In genomic region chr11:73223966-73224365, GRCm38 (mm10) we compare ENCODE assay signal across 11 mouse cellular contexts. TPM values are rescaled to one million over a fixed set of nuclear protein-coding genes. Genes with fewer than 3 reads are reported as not detected.
A peak's percentile ranks its signal among the peaks of the same experiment; 100 is the strongest.
DNase-seq lines count a peak whose midpoint lies in the region; ATAC-seq lines count a peak whose summit lies in the region.
"Had no signal": no experiment of that assay in that cellular context is flagged by ENCODE, and none has a peak within 500 bp of the region (broad histone marks: within the 10 kb centered on the region; RNA-seq: fewer than 3 reads in every experiment).

No protein-coding gene starts in this region.

- H3K4me3 ChIP-seq in intestine, embryonic 15.5 days (replicated peaks), result no peak overlapping the region
- no peak overlapping the region for H3K4me3 ChIP-seq in intestine, embryonic 16.5 days (ENCODE audit: low read length)
- H3K4me3 ChIP-seq in midbrain, embryonic 15.5 days, result no peak overlapping the region
- H3K4me3 ChIP-seq: heart, embryonic 13.5 days had no signal

- no peaks in the 10 kb centered on the region for H3K36me3 ChIP-seq in intestine, embryonic 15.5 days
- H3K36me3 ChIP-seq in intestine, embryonic 16.5 days (ENCODE audit: control insufficient read depth, insufficient read depth, low read length), result no peaks in the 10 kb centered on the region
- no peaks in the 10 kb centered on the region for H3K36me3 ChIP-seq in midbrain, embryonic 15.5 days (replicated peaks)
- H3K36me3 ChIP-seq: heart, embryonic 13.5 days had no signal

- peak; percentile 58 for DNase-seq in NIH3T3 (ENCODE audit: low read depth)
- DNase-seq in lung, postnatal 36 days, result peak; percentile 70
- no peak for DNase-seq in layer of hippocampus, adult 11-12 months (ENCODE audit: low spot score)
- DNase-seq in layer of hippocampus, postnatal 36 days, result no peak

- H3K4me1 ChIP-seq in intestine, embryonic 15.5 days (replicated peaks), result no peaks in the 10 kb centered on the region
- no peaks in the 10 kb centered on the region for H3K4me1 ChIP-seq in intestine, embryonic 16.5 days (ENCODE audit: control insufficient read depth, insufficient read depth, low read length)
- H3K4me1 ChIP-seq in midbrain, embryonic 15.5 days, result no peaks in the 10 kb centered on the region
- H3K4me1 ChIP-seq: heart, embryonic 13.5 days had no signal

- no peak overlapping the region for H3K9ac ChIP-seq in intestine, embryonic 15.5 days
- no peak overlapping the region for H3K9ac ChIP-seq in intestine, embryonic 16.5 days (ENCODE audit: low read depth, low read length)
- no peak overlapping the region for H3K9ac ChIP-seq in midbrain, embryonic 15.5 days
- H3K9ac ChIP-seq: heart, embryonic 13.5 days had no signal

- H3K27me3 ChIP-seq in intestine, embryonic 15.5 days (replicated peaks), result no peaks in the 10 kb centered on the region
- H3K27me3 ChIP-seq in intestine, embryonic 16.5 days (replicated peaks; ENCODE audit: control insufficient read depth, insufficient read depth, low read length), result no peaks in the 10 kb centered on the region
- H3K27me3 ChIP-seq in midbrain, embryonic 15.5 days (replicated peaks), result no peaks in the 10 kb centered on the region
- H3K27me3 ChIP-seq: heart, embryonic 13.5 days had no signal

- no peaks in the 10 kb centered on the region for H3K9me3 ChIP-seq in intestine, embryonic 15.5 days
- no peaks in the 10 kb centered on the region for H3K9me3 ChIP-seq in intestine, embryonic 16.5 days (ENCODE audit: control insufficient read depth, low read length)
- no peaks in the 10 kb centered on the region for H3K9me3 ChIP-seq in midbrain, embryonic 15.5 days
- H3K9me3 ChIP-seq: heart, embryonic 13.5 days had no signal

- WGBS in intestine, embryonic 15.5 days, result 77% methylated on average over 2 of the region's 2 CpGs
- 72% methylated on average over 2 of the region's 2 CpGs for WGBS in intestine, embryonic 16.5 days
- 74% methylated on average over 2 of the region's 2 CpGs for whole genome bisulfite sequencing in midbrain, embryonic 15.5 days

- no peak overlapping the region for H3K4me2 ChIP-seq in intestine, embryonic 15.5 days (replicated peaks)
- no peak overlapping the region for H3K4me2 ChIP-seq in intestine, embryonic 16.5 days (ENCODE audit: low read depth, low read length)
- H3K4me2 ChIP-seq in midbrain, embryonic 15.5 days, result no peak overlapping the region
- H3K4me2 ChIP-seq: heart, embryonic 13.5 days had no signal

- 0 out of 2 replicates have a peak, but pooled peaks have one; percentile 31 for ATAC-seq in intestine, embryonic 15.5 days
- ATAC-seq in intestine, embryonic 16.5 days, result no peak; the same call in 1 of the 2 replicates
- peak; percentile 92 for ATAC-seq in granulocyte monocyte progenitor cell, adult 5-6 weeks (replicated peaks; ENCODE audit: poor library complexity, severe bottlenecking)
- ATAC-seq in midbrain, embryonic 15.5 days (replicated peaks), result no peak

- H3K27ac ChIP-seq in intestine, embryonic 15.5 days, result no peak overlapping the region
- no peak overlapping the region for H3K27ac ChIP-seq in intestine, embryonic 16.5 days (ENCODE audit: low read length)
- H3K27ac ChIP-seq in midbrain, embryonic 15.5 days, result no peak overlapping the region
- H3K27ac ChIP-seq: heart, embryonic 13.5 days; macrophage had no signal

RNA-seq across cellular contexts. Expression of gene Trpv1, which starts 10.1 kb away (rescaled TPM):
- polyA plus RNA-seq in intestine, embryonic 15.5 days (2015; fragmentation: Nextera tagmentation; extraction: Ambion mirVana), result 0.10 TPM in 2 replicates
- 0.12 TPM in 2 replicates for polyA plus RNA-seq in intestine, embryonic 16.5 days (2015; fragmentation: Nextera tagmentation; extraction: Ambion mirVana)
- not detected in 2 replicates for total RNA-seq in granulocyte monocyte progenitor cell, adult 5-6 weeks (2014; fragmentation: Nextera tagmentation)
- total RNA-seq in granulocyte monocyte progenitor cell, adult 5-6 weeks (2017), result not detected in 2 replicates
- under 1 TPM in 1 of 2 experiments, not detected in 1; 0.17 TPM for total RNA-seq in layer of hippocampus, postnatal 36 days (2021)
- polyA plus RNA-seq in midbrain, embryonic 15.5 days (2015; fragmentation: Nextera tagmentation; extraction: Ambion mirVana), result 0.14 and 0.21 TPM in 2 replicates
- polyA plus RNA-seq: heart, embryonic 13.5 days; macrophage; spleen, adult 2 months had no signal

RNA-seq across cellular contexts. Expression of gene Shpk, which starts 24.7 kb away (rescaled TPM):
- polyA plus RNA-seq in intestine, embryonic 15.5 days (2015; fragmentation: Nextera tagmentation; extraction: Ambion mirVana), result 6.2 and 8.1 TPM in 2 replicates
- 11.9 and 19.2 TPM in 2 replicates for polyA plus RNA-seq in intestine, embryonic 16.5 days (2015; fragmentation: Nextera tagmentation; extraction: Ambion mirVana)
- total RNA-seq in granulocyte monocyte progenitor cell, adult 5-6 weeks (2014; fragmentation: Nextera tagmentation), result 1.8 and 1.9 TPM in 2 replicates
- total RNA-seq in granulocyte monocyte progenitor cell, adult 5-6 weeks (2017), result 1.8 and 3.1 TPM in 2 replicates
- 1 to 10 TPM; 3.4 to 3.5 TPM for total RNA-seq in layer of hippocampus, postnatal 36 days (2021)
- 1.8 and 2.2 TPM in 2 replicates for polyA plus RNA-seq in midbrain, embryonic 15.5 days (2015; fragmentation: Nextera tagmentation; extraction: Ambion mirVana)

RNA-seq across cellular contexts. Expression of gene Ctns, which starts 25.1 kb away (rescaled TPM):
- 23.8 and 25.1 TPM in 2 replicates for polyA plus RNA-seq in intestine, embryonic 15.5 days (2015; fragmentation: Nextera tagmentation; extraction: Ambion mirVana)
- 36.0 and 40.9 TPM in 2 replicates for polyA plus RNA-seq in intestine, embryonic 16.5 days (2015; fragmentation: Nextera tagmentation; extraction: Ambion mirVana)
- total RNA-seq in granulocyte monocyte progenitor cell, adult 5-6 weeks (2014; fragmentation: Nextera tagmentation), result 24.7 and 26.8 TPM in 2 replicates
- total RNA-seq in granulocyte monocyte progenitor cell, adult 5-6 weeks (2017), result 15.6 and 17.5 TPM in 2 replicates
- total RNA-seq in layer of hippocampus, postnatal 36 days (2021), result 10 to 100 TPM; 21.2 to 24.8 TPM
- 19.9 and 20.8 TPM in 2 replicates for polyA plus RNA-seq in midbrain, embryonic 15.5 days (2015; fragmentation: Nextera tagmentation; extraction: Ambion mirVana)

RNA-seq across cellular contexts. Expression of gene Trpv3, which starts 43.2 kb away (rescaled TPM):
- 0.04 and 0.10 TPM in 2 replicates for polyA plus RNA-seq in intestine, embryonic 15.5 days (2015; fragmentation: Nextera tagmentation; extraction: Ambion mirVana)
- polyA plus RNA-seq in intestine, embryonic 16.5 days (2015; fragmentation: Nextera tagmentation; extraction: Ambion mirVana), result 0.13 and 0.16 TPM in 2 replicates
- not detected in 2 replicates for total RNA-seq in granulocyte monocyte progenitor cell, adult 5-6 weeks (2014; fragmentation: Nextera tagmentation)
- not detected in 2 replicates for total RNA-seq in granulocyte monocyte progenitor cell, adult 5-6 weeks (2017)
- total RNA-seq in layer of hippocampus, postnatal 36 days (2021), result under 1 TPM; 0.25 to 0.38 TPM
- 0.14 and 0.22 TPM in 2 replicates for polyA plus RNA-seq in midbrain, embryonic 15.5 days (2015; fragmentation: Nextera tagmentation; extraction: Ambion mirVana)
- polyA plus RNA-seq: heart, embryonic 13.5 days; macrophage had no signal

RNA-seq across cellular contexts. Expression of gene Tax1bp3, which starts 47.1 kb away (rescaled TPM):
- polyA plus RNA-seq in intestine, embryonic 15.5 days (2015; fragmentation: Nextera tagmentation; extraction: Ambion mirVana), result 208 and 212 TPM in 2 replicates
- polyA plus RNA-seq in intestine, embryonic 16.5 days (2015; fragmentation: Nextera tagmentation; extraction: Ambion mirVana), result 231 and 236 TPM in 2 replicates
- 10.4 and 19.9 TPM in 2 replicates for total RNA-seq in granulocyte monocyte progenitor cell, adult 5-6 weeks (2014; fragmentation: Nextera tagmentation)
- total RNA-seq in granulocyte monocyte progenitor cell, adult 5-6 weeks (2017), result 6.3 and 11.7 TPM in 2 replicates
- 10 to 100 TPM; 10.9 to 11.2 TPM for total RNA-seq in layer of hippocampus, postnatal 36 days (2021)
- 156 and 161 TPM in 2 replicates for polyA plus RNA-seq in midbrain, embryonic 15.5 days (2015; fragmentation: Nextera tagmentation; extraction: Ambion mirVana)

Comparison
In these comparisons a context has a peak if more than half of its experiments do, and no peak if none do; other contexts are left out.
1. ATAC-seq: peak in intestine, embryonic 15.5 days (single experiment) and granulocyte monocyte progenitor cell, adult 5-6 weeks (single experiment); none in intestine, embryonic 16.5 days (single experiment) and midbrain, embryonic 15.5 days (single experiment).
2. DNase-seq: peak in NIH3T3 (single experiment) and lung, postnatal 36 days (single experiment); none in layer of hippocampus, adult 11-12 months (single experiment) and layer of hippocampus, postnatal 36 days (0 of 2).